Mouse (Mus musculus) kidney, postnatal 36 days (tissue): Measurements from ENCODE around the gene Mlana.

Source experiments
- DNase-seq, 2 experiments: peaks; one replicate each; pipeline ENCODE4 v3.0.0; 2021 to 2022; ENCODE audit warnings: mixed read lengths in 2 of 2

Gene Mlana

GRCm38 (mm10) chr19:29697245-29697874, at the start of gene Mlana:
Gene Mlana, plus strand, starts transcription at chr19:29697824.
- DNase-seq, result no peak

- no peak for DNase-seq
These were observed 49.1 kb upstream of the Mlana start for GRCm38 (mm10) chr19:29648550-29648914.

- no peak for DNase-seq
These were observed 47.9 kb upstream of the Mlana start for GRCm38 (mm10) chr19:29649683-29650082.

- no peak for DNase-seq
These were observed 43.8 kb upstream of the Mlana start for GRCm38 (mm10) chr19:29653768-29654265.

- DNase-seq, result no peak
These were observed 42.5 kb upstream of the Mlana start for GRCm38 (mm10) chr19:29655148-29655547.

GRCm38 (mm10) chr19:29656029-29656428, 41.6 kb upstream of the Mlana start:
- no peak for DNase-seq

- DNase-seq, result no peak
These were observed 41.0 kb upstream of the Mlana start for GRCm38 (mm10) chr19:29656620-29657019.

- no peak for DNase-seq
These were observed 40.6 kb upstream of the Mlana start for GRCm38 (mm10) chr19:29657033-29657432.

GRCm38 (mm10) chr19:29657558-29657957, 40.1 kb upstream of the Mlana start:
- DNase-seq, result no peak

- DNase-seq, result no peak
These were observed 38.8 kb upstream of the Mlana start for GRCm38 (mm10) chr19:29658836-29659235.

GRCm38 (mm10) chr19:29659705-29660104, 37.9 kb upstream of the Mlana start:
- no peak for DNase-seq

- no peak for DNase-seq
These were observed 36.5 kb upstream of the Mlana start for GRCm38 (mm10) chr19:29660835-29661764.

GRCm38 (mm10) chr19:29661974-29662580, 35.5 kb upstream of the Mlana start:
- DNase-seq, result no peak

GRCm38 (mm10) chr19:29663780-29664179, 33.8 kb upstream of the Mlana start:
- peak; percentile 38 to 61 for DNase-seq

GRCm38 (mm10) chr19:29664934-29665333, 32.7 kb upstream of the Mlana start:
- DNase-seq, result no peak

GRCm38 (mm10) chr19:29666164-29666563, 31.5 kb upstream of the Mlana start:
- DNase-seq, result no peak

GRCm38 (mm10) chr19:29666965-29667594, 30.5 kb upstream of the Mlana start:
- DNase-seq, result peak; percentile 28 to 61

- no peak for DNase-seq
These were observed 29.5 kb upstream of the Mlana start for GRCm38 (mm10) chr19:29668135-29668534.

GRCm38 (mm10) chr19:29670247-29670646, 27.4 kb upstream of the Mlana start:
- DNase-seq, result no peak

- DNase-seq, result no peak
These were observed 26.5 kb upstream of the Mlana start for GRCm38 (mm10) chr19:29671160-29671559.

- no peak for DNase-seq
These were observed 25.0 kb upstream of the Mlana start for GRCm38 (mm10) chr19:29672660-29673059.

- no peak for DNase-seq
These were observed 22.7 kb upstream of the Mlana start for GRCm38 (mm10) chr19:29674946-29675345.

GRCm38 (mm10) chr19:29675562-29676078, 22.0 kb upstream of the Mlana start:
- no peak for DNase-seq
